ENCODE assay signal across 22 mouse cellular contexts in genomic region chr8:126137452-126137851, GRCm38 (mm10).
DNase-seq lines count a peak whose midpoint lies in the region; ATAC-seq and TF ChIP-seq lines count a peak whose summit lies in the region.
"Had no signal": no experiment of that assay in that cellular context is flagged by ENCODE, and none has a peak within 500 bp of the region (broad histone marks: within the 10 kb centered on the region; RNA-seq: fewer than 3 reads in every experiment).

No protein-coding gene starts in this region.

- in situ Hi-C loops in CH12.LX (cut with MboI; ENCODE audit: low pct_ligation_motif_present, low pct_unique_long_range_greater_than_20kb, low sequenced_read_pairs), result no loop called here

- 68% methylated on average over 4 of the region's 4 CpGs for WGBS in midbrain, embryonic 11.5 days
- WGBS in midbrain, embryonic 16.5 days, result 53% methylated on average over 4 of the region's 4 CpGs

- H3K9ac ChIP-seq in midbrain, embryonic 11.5 days (ENCODE audit: low read length), result no peak overlapping the region
- H3K9ac ChIP-seq in midbrain, embryonic 16.5 days (ENCODE audit: low read depth, low read length), result no peak overlapping the region
- no peak overlapping the region for H3K9ac ChIP-seq in CH12.LX (ENCODE audit: insufficient read depth, low read depth)
- H3K9ac ChIP-seq: embryonic facial prominence, embryonic 13.5 days; embryonic facial prominence, embryonic 15.5 days; forebrain, embryonic 12.5 days had no signal

- H3K36me3 ChIP-seq in midbrain, embryonic 11.5 days (ENCODE audit: control insufficient read depth, insufficient read depth, low read length), result no peaks in the 10 kb centered on the region
- H3K36me3 ChIP-seq in midbrain, embryonic 16.5 days (ENCODE audit: control insufficient read depth, insufficient read depth, low read length), result no peaks in the 10 kb centered on the region
- H3K36me3 ChIP-seq in CH12.LX (replicated peaks in 1 of 2; ENCODE audit: control insufficient read depth in 1 of 2, insufficient read depth in 1 of 2, low read length in 1 of 2), result no peaks in the 10 kb centered on the region
- H3K36me3 ChIP-seq: embryonic facial prominence, embryonic 13.5 days; embryonic facial prominence, embryonic 15.5 days; forebrain, embryonic 10.5 days; forebrain, embryonic 12.5 days; G1E had no signal

- no peak for TF ChIP-seq POLR2A in CH12.LX (IDR thresholded peaks at IDR 0.05; ENCODE audit: low read depth, low read length)

- no peak for ATAC-seq in midbrain, embryonic 11.5 days (ENCODE audit: low FRiP score)
- no peak for ATAC-seq in midbrain, embryonic 16.5 days
- ATAC-seq: activated CD4-positive, CD25-positive, alpha-beta regulatory T cell, adult 4 months; CD4-positive, CD25-positive, alpha-beta regulatory T cell, adult 4 months; forebrain, embryonic 14.5 days; forebrain, embryonic 16.5 days; Patski had no signal

- 0 out of 2 replicates have a peak, but pooled peaks cover 5% of the 10 kb centered on the region for H3K4me1 ChIP-seq in midbrain, embryonic 11.5 days (ENCODE audit: control insufficient read depth, insufficient read depth, low read length)
- peaks cover 5% of the 10 kb centered on the region; the same call in 1 of the 2 replicates for H3K4me1 ChIP-seq in midbrain, embryonic 16.5 days (ENCODE audit: control insufficient read depth, insufficient read depth, low read length)
- H3K4me1 ChIP-seq in CH12.LX (ENCODE audit: control insufficient read depth in 1 of 2, insufficient read depth in 2 of 2), result no peaks in the 10 kb centered on the region; a peak in 1 of 4 replicates

- dilution Hi-C loops in CH12.LX (cut with MboI; ENCODE audit: extremely low pct_ligation_motif_present, extremely low pct_unique_long_range_greater_than_20kb, low sequenced_read_pairs), result no loop called here

- no peak for TF ChIP-seq CTCF in CH12.LX (conservative IDR thresholded peaks at IDR 0.05 in 1 of 2, IDR thresholded peaks at IDR 0.05 in 1 of 2; ENCODE audit: low read depth in 2 of 2, low read length in 2 of 2)

- H3K27ac ChIP-seq in midbrain, embryonic 11.5 days (ENCODE audit: low read depth, low read length), result no peak overlapping the region
- H3K27ac ChIP-seq in midbrain, embryonic 16.5 days (ENCODE audit: low read length), result no peak overlapping the region
- H3K27ac ChIP-seq in CH12.LX (ENCODE audit: insufficient read depth, low read depth), result no peak overlapping the region
- H3K27ac ChIP-seq: embryonic facial prominence, embryonic 13.5 days; embryonic facial prominence, embryonic 15.5 days; forebrain, embryonic 10.5 days; forebrain, embryonic 12.5 days had no signal

- H3K79me2 ChIP-seq in CH12.LX (replicated peaks; ENCODE audit: control insufficient read depth, extremely low read depth, insufficient read depth, poor library complexity, severe bottlenecking), result no peaks in the 10 kb centered on the region

- no peak overlapping the region for H3K4me3 ChIP-seq in midbrain, embryonic 11.5 days (ENCODE audit: low read depth, low read length)
- no peak overlapping the region for H3K4me3 ChIP-seq in midbrain, embryonic 16.5 days (ENCODE audit: low read depth, low read length)
- no peak overlapping the region for H3K4me3 ChIP-seq in CH12.LX (replicated peaks in 1 of 3; ENCODE audit: low read depth in 2 of 3, low read length in 2 of 3, poor library complexity in 1 of 3)
- H3K4me3 ChIP-seq: embryonic facial prominence, embryonic 13.5 days; embryonic facial prominence, embryonic 15.5 days; erythroblast, embryonic 14.5 days; forebrain, embryonic 10.5 days; forebrain, embryonic 12.5 days had no signal

- H3K9me3 ChIP-seq in midbrain, embryonic 11.5 days (ENCODE audit: control insufficient read depth, low read length), result no peaks in the 10 kb centered on the region
- H3K9me3 ChIP-seq in midbrain, embryonic 16.5 days (replicated peaks; ENCODE audit: control insufficient read depth, low read length, poor library complexity, severe bottlenecking), result no peaks in the 10 kb centered on the region
- H3K9me3 ChIP-seq in CH12.LX (replicated peaks; ENCODE audit: low read length), result no peaks in the 10 kb centered on the region
- H3K9me3 ChIP-seq: embryonic facial prominence, embryonic 13.5 days; embryonic facial prominence, embryonic 15.5 days; forebrain, embryonic 10.5 days; forebrain, embryonic 12.5 days had no signal

- peak; percentile 32 to 39 for DNase-seq in cerebellum, postnatal 10 days
- DNase-seq in cerebellum, postnatal 4 days (ENCODE audit: low spot score in 2 of 2), result no peak
- DNase-seq in midbrain, embryonic 11.5 days (ENCODE audit: low spot score, missing footprints), result peak; percentile 84
- no peak for DNase-seq in CH12.LX (ENCODE audit: extremely low read depth)
- no peak for DNase-seq in adipocyte (ENCODE audit: low spot score)
- DNase-seq: adrenal gland, adult 2 months; adrenal gland, postnatal 10 days; adrenal gland, postnatal 25 days; B cell, adult 2 months; embryo, embryonic 11 days had no signal

- H3K4me2 ChIP-seq in midbrain, embryonic 11.5 days, result no peak overlapping the region
- no peak overlapping the region for H3K4me2 ChIP-seq in midbrain, embryonic 16.5 days (ENCODE audit: low read length)
- no peak overlapping the region for H3K4me2 ChIP-seq in CH12.LX (ENCODE audit: insufficient read depth, low read depth, poor library complexity, severe bottlenecking)
- H3K4me2 ChIP-seq: embryonic facial prominence, embryonic 15.5 days; forebrain, embryonic 12.5 days had no signal

- TF ChIP-seq RAD21 in CH12.LX (IDR thresholded peaks at IDR 0.05; ENCODE audit: low read depth, low read length), result no peak

- H3K27me3 ChIP-seq in midbrain, embryonic 11.5 days (ENCODE audit: control insufficient read depth, insufficient read depth, low read length), result peaks cover 25% of the 10 kb centered on the region
- peaks cover 3% of the 10 kb centered on the region; the same call in 1 of the 2 replicates for H3K27me3 ChIP-seq in midbrain, embryonic 16.5 days (ENCODE audit: control insufficient read depth, insufficient read depth, low read depth, low read length)
- H3K27me3 ChIP-seq in CH12.LX (replicated peaks), result peaks cover 44% of the 10 kb centered on the region

- no peak for TF ChIP-seq EP300 in CH12.LX (IDR thresholded peaks at IDR 0.05; ENCODE audit: low read length)

TF ChIP-seq in CH12.LX, 34 proteins besides CTCF, POLR2A, EP300 and RAD21:
- TF ChIP-seq ZNF384 (IDR thresholded peaks at IDR 0.05; ENCODE audit: low read depth, low read length) (0 out of 2 replicates have a peak, but pooled peaks have one; percentile 17), CHD2 (IDR thresholded peaks at IDR 0.05; ENCODE audit: low read length) (no peak)

Comparison
In these comparisons a context has a peak if more than half of its experiments do, and no peak if none do; other contexts are left out.
1. DNase-seq: peak in cerebellum, postnatal 10 days (2 of 2) and midbrain, embryonic 11.5 days (single experiment); none in cerebellum, postnatal 4 days (0 of 2), CH12.LX (single experiment) and adipocyte (single experiment).